Comparison of ENCODE assay signal across 9 mouse cellular contexts in the genomic region with DNA sequence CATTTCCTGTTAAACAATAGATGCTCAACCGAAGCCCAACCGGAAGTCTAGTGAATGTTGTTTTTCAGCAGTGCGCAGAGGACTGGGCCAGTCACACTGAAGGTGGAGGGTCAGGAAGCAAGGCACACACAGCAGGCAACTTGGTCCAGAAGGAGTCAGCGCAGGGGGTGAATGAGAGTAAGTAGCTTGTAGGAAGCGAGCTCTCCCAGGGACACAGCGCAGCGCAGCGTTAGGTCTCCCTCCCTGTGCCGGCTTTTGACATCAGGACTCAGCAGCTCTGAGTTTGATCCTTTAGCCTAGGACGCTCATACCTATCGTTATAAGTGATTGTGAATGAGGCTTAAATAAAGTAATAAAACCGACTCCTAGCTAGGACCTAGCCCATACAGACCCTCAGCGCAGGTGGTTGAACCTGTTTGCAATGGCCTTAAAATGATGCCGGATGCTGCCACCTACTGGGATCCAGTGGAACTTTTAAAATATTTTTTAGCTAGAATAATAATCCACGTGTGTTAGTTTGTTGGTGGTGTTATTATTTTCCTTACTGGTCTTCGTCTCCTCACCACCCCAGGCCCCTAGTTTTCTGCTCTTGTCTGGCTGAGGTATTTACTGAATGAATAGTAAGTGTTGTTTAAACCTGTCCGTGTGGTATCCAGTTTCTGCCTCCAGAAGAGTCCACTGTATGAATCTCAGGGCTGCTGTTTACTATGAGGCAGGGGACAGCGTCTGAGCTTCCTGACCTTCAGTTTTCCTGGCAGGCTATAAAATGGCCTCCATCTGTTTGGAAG.
DNase-seq lines count a peak whose midpoint lies in the region; ATAC-seq and TF ChIP-seq lines count a peak whose summit lies in the region.
"Had no signal": no experiment of that assay in that cellular context is flagged by ENCODE, and none has a peak within 500 bp of the region (broad histone marks: within the 10 kb centered on the region; RNA-seq: fewer than 3 reads in every experiment).

No protein-coding gene starts in this region.

- H3K4me1 ChIP-seq in embryonic facial prominence, embryonic 13.5 days, result peaks cover 3% of the 10 kb centered on the region; the same call in 1 of the 2 replicates
- H3K4me1 ChIP-seq in lung, embryonic 14.5 days (ENCODE audit: insufficient read depth), result no peaks in the 10 kb centered on the region

- peak overlapping the region; percentile 23 for H3K4me3 ChIP-seq in embryonic facial prominence, embryonic 13.5 days
- peak overlapping the region; percentile 21; the same call in 1 of the 2 replicates for H3K4me3 ChIP-seq in lung, embryonic 14.5 days (ENCODE audit: low read depth, low read length)
- H3K4me3 ChIP-seq: myocyte had no signal

- H3K27me3 ChIP-seq in embryonic facial prominence, embryonic 13.5 days, result 0 out of 2 replicates have a peak, but pooled peaks cover 5% of the 10 kb centered on the region
- H3K27me3 ChIP-seq in lung, embryonic 14.5 days (ENCODE audit: insufficient read depth, low read length), result no peaks in the 10 kb centered on the region

- no peaks in the 10 kb centered on the region for H3K9me3 ChIP-seq in embryonic facial prominence, embryonic 13.5 days
- H3K9me3 ChIP-seq in lung, embryonic 14.5 days (ENCODE audit: low read depth, low read length), result no peaks in the 10 kb centered on the region

- H3K9ac ChIP-seq in embryonic facial prominence, embryonic 13.5 days, result no peak overlapping the region
- 0 out of 2 replicates have a peak overlapping the region, but pooled peaks have one; percentile 13 for H3K9ac ChIP-seq in lung, embryonic 14.5 days

- 0 out of 2 replicates have a peak, but pooled peaks have one; percentile 52 for ATAC-seq in embryonic facial prominence, embryonic 13.5 days (ENCODE audit: insufficient number of reproducible peaks, insufficient read depth, low FRiP score, low TSS enrichment, low read depth)
- peak; percentile 75 for ATAC-seq in lung, embryonic 14.5 days (ENCODE audit: insufficient read depth)
- peak; percentile 78 for ATAC-seq in neutrophil, adult 5-6 weeks (ENCODE audit: extremely low read depth, insufficient number of reproducible peaks, low FRiP score, poor library complexity, severe bottlenecking)

- intact Hi-C loops in heart, postnatal 10 days (cut with DNase I), result loop anchor here (2.0 kb wide), 1 partner anchor 451 kb away; no protein-coding TSS in a partner anchor

- peak overlapping the region; percentile 56 for H3K4me2 ChIP-seq in embryonic facial prominence, embryonic 13.5 days
- peak overlapping the region; percentile 55 for H3K4me2 ChIP-seq in lung, embryonic 14.5 days

- WGBS in embryonic facial prominence, embryonic 13.5 days, result 11% methylated on average over 18 of the region's 18 CpGs
- WGBS in lung, embryonic 14.5 days, result 13% methylated on average over 18 of the region's 18 CpGs

- H3K27ac ChIP-seq in embryonic facial prominence, embryonic 13.5 days, result no peak overlapping the region
- H3K27ac ChIP-seq in lung, embryonic 14.5 days (ENCODE audit: low read depth), result no peak overlapping the region

- DNase-seq in ES-CJ7 (ENCODE audit: low read depth, low spot score), result peak; percentile 35
- peak; percentile 45 to 53 for DNase-seq in adrenal gland, postnatal 36 days
- peak; percentile 50 to 70 for DNase-seq in heart, postnatal 10 days
- DNase-seq in kidney, postnatal 36 days, result peak; percentile 41 to 68
- peak; percentile 80 for DNase-seq in lung, embryonic 14.5 days
- peak; percentile 68 for DNase-seq in thymus, postnatal 25 days

- peak; percentile 75 for TF ChIP-seq CTCF in lung, embryonic 14.5 days (IDR thresholded peaks at IDR 0.05; ENCODE audit: low read depth)

- H3K36me3 ChIP-seq in embryonic facial prominence, embryonic 13.5 days, result no peaks in the 10 kb centered on the region
- no peaks in the 10 kb centered on the region for H3K36me3 ChIP-seq in lung, embryonic 14.5 days (ENCODE audit: insufficient read depth)
